Mouse (Mus musculus): ENCODE data around the gene Zfp235. TPM values are rescaled to one million over a fixed set of nuclear protein-coding genes. Genes with fewer than 3 reads are reported as not detected.

Gene Zfp235
- total RNA-seq (2015) (4.5 and 8.1 TPM in 2 replicates), total RNA-seq (2017) (3.7 and 4.7 TPM in 2 replicates)

- peak; percentile 100 for ATAC-seq (ENCODE audit: poor library complexity, severe bottlenecking)
Measured at GRCm38 (mm10) chr7:24133996-24134828, at the start of gene Zfp235. Gene Zfp235 (plus strand): TSS chr7:24134169.

GRCm38 (mm10) chr7:24086871-24087270, 47.1 kb upstream of the Zfp235 start:
- no peak for ATAC-seq (ENCODE audit: poor library complexity, severe bottlenecking)

- ATAC-seq (ENCODE audit: poor library complexity, severe bottlenecking) = no peak
Measured at GRCm38 (mm10) chr7:24087485-24088125, 46.4 kb upstream of the Zfp235 start.

- ATAC-seq (ENCODE audit: poor library complexity, severe bottlenecking) = no peak
Measured at GRCm38 (mm10) chr7:24104403-24104802, 29.6 kb upstream of the Zfp235 start.

GRCm38 (mm10) chr7:24105144-24105703, 28.7 kb upstream of the Zfp235 start:
- no peak for ATAC-seq (ENCODE audit: poor library complexity, severe bottlenecking)

- ATAC-seq (ENCODE audit: poor library complexity, severe bottlenecking) = no peak
Measured at GRCm38 (mm10) chr7:24110839-24111238, 23.1 kb upstream of the Zfp235 start.

- no peak for ATAC-seq (ENCODE audit: poor library complexity, severe bottlenecking)
Measured at GRCm38 (mm10) chr7:24111772-24112155, 22.2 kb upstream of the Zfp235 start.

- peak; percentile 21; the same call in 1 of the 2 replicates for ATAC-seq (ENCODE audit: poor library complexity, severe bottlenecking)
Measured at GRCm38 (mm10) chr7:24112156-24112856, 21.7 kb upstream of the Zfp235 start, which contains the start of gene Zfp112. Gene Zfp112 (plus strand): TSS chr7:24112314.

GRCm38 (mm10) chr7:24113001-24113400, 21.0 kb upstream of the Zfp235 start:
- ATAC-seq (ENCODE audit: poor library complexity, severe bottlenecking) = peak; percentile 54; the same call in 1 of the 2 replicates

- no peak for ATAC-seq (ENCODE audit: poor library complexity, severe bottlenecking)
Measured at GRCm38 (mm10) chr7:24116655-24117054, 17.3 kb upstream of the Zfp235 start.

- ATAC-seq (ENCODE audit: poor library complexity, severe bottlenecking) = no peak
Measured at GRCm38 (mm10) chr7:24133425-24133995, 459 bp upstream of the Zfp235 start.

GRCm38 (mm10) chr7:24142566-24142965, 8.6 kb downstream of the Zfp235 start:
- peak; percentile 57; the same call in 1 of the 2 replicates for ATAC-seq (ENCODE audit: poor library complexity, severe bottlenecking)

GRCm38 (mm10) chr7:24153272-24153671, 19.3 kb downstream of the Zfp235 start:
- ATAC-seq (ENCODE audit: poor library complexity, severe bottlenecking) = no peak

- no peak for ATAC-seq (ENCODE audit: poor library complexity, severe bottlenecking)
Measured at GRCm38 (mm10) chr7:24172191-24172590, 38.2 kb downstream of the Zfp235 start.

- ATAC-seq (ENCODE audit: poor library complexity, severe bottlenecking) = peak; percentile 83
Measured at GRCm38 (mm10) chr7:24174618-24175336, 40.8 kb downstream of the Zfp235 start, which contains the start of gene Zfp114. Gene Zfp114 (plus strand): TSS chr7:24175060.

- ATAC-seq (ENCODE audit: poor library complexity, severe bottlenecking) = no peak
Measured at GRCm38 (mm10) chr7:24175337-24175711, 41.4 kb downstream of the Zfp235 start.

- ATAC-seq (ENCODE audit: poor library complexity, severe bottlenecking) = no peak
Measured at GRCm38 (mm10) chr7:24187611-24188010, 53.6 kb downstream of the Zfp235 start.

- peak; percentile 21; the same call in 1 of the 2 replicates for ATAC-seq (ENCODE audit: poor library complexity, severe bottlenecking)
Measured at GRCm38 (mm10) chr7:24188901-24189570, 55.1 kb downstream of the Zfp235 start.

- ATAC-seq (ENCODE audit: poor library complexity, severe bottlenecking) = peak; percentile 47
Measured at GRCm38 (mm10) chr7:24189571-24189944, 55.6 kb downstream of the Zfp235 start.

Data from megakaryocyte, adult 5-6 weeks (primary cell).